Mouse (Mus musculus) spleen, adult 2 months (tissue): ENCODE measurements around the gene Pax7.

Experiments
- CTCF ChIP-seq: fragments of 200-500 bp; IDR thresholded peaks from 2 replicates; pipeline ENCODE4 v1.5.1; 2011; ENCODE audit warnings: mild to moderate bottlenecking, inconsistent platforms; ENCODE audit not compliant: insufficient read depth, insufficient read length, insufficient replicate concordance; ENCODE audit errors: extremely low read depth
- POLR2A ChIP-seq: fragments of 200-500 bp; IDR thresholded peaks from 2 replicates; pipeline ENCODE4 v1.6.1; 2011; ENCODE audit warnings: low read depth, low read length, inconsistent platforms

GRCm38 (mm10) chr4:139799436-139800100 lies 33.8 kb downstream of the Pax7 start:
- TF ChIP-seq CTCF, result no peak
- no peak for TF ChIP-seq POLR2A
